Mouse (Mus musculus): ENCODE data around the gene Clhc1. TPM values are rescaled to one million over a fixed set of nuclear protein-coding genes. Genes with fewer than 3 reads are reported as not detected.
"Not testable (repeated sequence)": the region's sequence is repeated elsewhere in the genome, so short reads cannot be mapped to it uniquely, and the experiment has no call there.

Clhc1 gene
- not detected for total RNA-seq (2021)
- long read RNA-seq, experiment 1 = 0 reads
- long read RNA-seq, experiment 2 = 0 reads

DNA sequence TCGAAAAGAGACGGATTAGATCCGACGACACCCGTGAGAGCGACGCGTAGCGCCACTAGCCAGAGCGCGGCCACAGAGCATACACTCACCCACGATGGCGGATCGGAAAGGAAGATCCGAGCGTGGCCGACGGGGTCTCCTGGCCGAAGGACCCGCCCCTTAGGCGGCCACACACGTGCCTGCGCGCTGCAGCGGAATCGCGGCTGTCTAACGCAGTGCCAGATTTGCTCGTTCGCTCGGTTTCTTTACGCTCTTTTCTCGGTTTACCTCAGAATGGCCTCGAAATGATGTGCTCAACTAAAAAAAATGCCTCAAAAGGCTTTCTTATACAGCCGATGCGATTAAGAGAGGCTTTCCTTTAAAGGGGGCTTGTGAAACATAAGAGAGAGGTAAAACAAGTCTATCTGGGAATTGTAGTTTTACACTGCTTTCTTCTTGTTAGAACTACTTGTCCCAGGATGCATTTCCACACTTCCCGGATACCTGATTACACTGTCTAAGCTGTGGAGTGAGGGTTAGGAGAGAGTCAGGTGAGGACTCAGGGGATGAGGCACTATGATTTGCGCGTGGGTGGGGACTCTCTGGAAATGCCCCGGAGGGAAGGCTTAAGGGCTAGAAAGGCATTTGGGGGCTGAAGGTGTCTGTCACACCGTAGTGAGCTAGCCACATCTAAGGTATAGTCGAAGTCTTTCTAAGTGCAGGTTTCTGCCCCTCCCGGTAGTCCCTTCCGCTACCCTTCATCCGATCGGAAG lies at the start of gene Clhc1, which contains the start of gene Rps27a:
Gene Clhc1, plus strand, starts transcription at position 199 of the 752 bp plus-strand sequence.
Gene Rps27a, minus strand, starts transcription at position 358 of the 752 bp plus-strand sequence.
- DNase-seq (ENCODE audit: low spot score) = peak; percentile 94

DNA sequence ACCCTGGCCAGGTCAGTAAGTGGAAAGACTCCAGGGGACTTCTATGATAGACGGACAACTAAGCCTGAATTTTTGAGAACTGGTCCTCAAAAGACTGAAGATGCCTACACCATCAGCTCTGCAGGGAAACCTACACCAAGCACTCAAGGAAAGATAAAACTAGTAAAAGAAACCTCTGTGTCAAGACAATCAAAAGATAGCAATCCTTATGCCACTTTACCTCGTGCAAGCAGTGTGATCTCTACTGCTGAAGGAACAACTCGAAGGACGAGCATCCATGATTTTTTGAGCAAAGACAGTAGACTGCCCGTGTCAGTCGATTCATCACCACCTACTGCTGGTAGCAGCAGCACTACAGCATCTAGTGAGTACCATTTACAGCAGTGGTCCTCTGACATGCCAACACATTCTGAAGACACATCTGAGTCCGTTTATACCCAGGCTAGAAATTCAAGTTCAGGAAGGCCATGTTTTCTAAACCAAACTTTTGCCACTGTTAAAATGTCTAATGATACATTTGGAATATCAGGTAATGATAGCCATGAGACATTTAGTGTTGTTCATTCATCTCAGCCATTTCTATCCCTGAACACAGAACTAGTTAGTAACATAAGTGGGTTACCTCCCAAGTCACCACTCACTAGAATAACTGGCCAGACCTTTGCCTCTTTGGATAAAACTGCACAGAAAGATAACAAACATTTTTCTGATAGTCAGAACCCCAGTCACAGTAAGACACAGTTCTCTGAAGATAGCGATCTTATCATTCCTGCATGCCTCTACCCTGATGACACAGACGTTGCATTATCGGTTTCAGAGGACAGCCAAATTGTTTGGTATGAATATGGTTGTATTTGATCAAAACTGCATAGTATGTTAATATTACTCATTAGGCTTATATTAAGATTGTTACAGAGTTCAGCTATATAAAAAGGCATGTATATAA lies 43.5 kb upstream of the Clhc1 start:
- no peak for DNase-seq (ENCODE audit: low spot score)

GRCm38 (mm10) chr11:29504899-29505625 lies 42.7 kb upstream of the Clhc1 start:
- DNase-seq (ENCODE audit: low spot score) = no peak

GRCm38 (mm10) chr11:29509421-29509820 lies 38.3 kb upstream of the Clhc1 start:
- no peak for DNase-seq (ENCODE audit: low spot score)

GRCm38 (mm10) chr11:29512818-29513535 lies 34.8 kb upstream of the Clhc1 start:
- no peak for DNase-seq (ENCODE audit: low spot score)

DNA sequence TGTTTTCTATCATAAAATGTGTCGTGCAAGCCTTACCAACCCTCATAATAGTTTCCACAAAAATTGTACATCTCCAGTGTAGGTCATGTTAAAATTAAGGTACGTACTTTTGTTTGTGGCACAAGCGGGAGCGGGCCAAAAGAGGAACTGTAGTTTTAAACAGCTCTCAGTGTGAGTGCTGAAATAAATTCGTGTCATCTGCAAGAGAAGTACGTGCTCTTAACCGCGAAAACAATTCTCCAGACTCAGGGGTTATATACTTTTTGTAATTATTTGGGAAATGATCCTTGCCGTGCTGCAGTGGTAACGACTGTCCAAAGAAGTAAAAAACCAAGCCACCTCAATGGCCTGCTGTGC lies 33.4 kb upstream of the Clhc1 start:
- DNase-seq (ENCODE audit: low spot score) = no peak

GRCm38 (mm10) chr11:29514682-29515412 lies 32.9 kb upstream of the Clhc1 start, which contains the start of gene Prorsd1:
Prorsd1 (minus strand) TSS chr11:29515033.
- DNase-seq (ENCODE audit: low spot score) = peak; percentile 91

- peak; percentile 66 for DNase-seq (ENCODE audit: low spot score)
Observed at GRCm38 (mm10) chr11:29525988-29526794, 21.6 kb upstream of the Clhc1 start, which contains the start of gene Mtif2. Mtif2 (plus strand) TSS chr11:29526408.

- no peak for DNase-seq (ENCODE audit: low spot score)
Observed at GRCm38 (mm10) chr11:29538201-29538600, 9.5 kb upstream of the Clhc1 start.

DNA sequence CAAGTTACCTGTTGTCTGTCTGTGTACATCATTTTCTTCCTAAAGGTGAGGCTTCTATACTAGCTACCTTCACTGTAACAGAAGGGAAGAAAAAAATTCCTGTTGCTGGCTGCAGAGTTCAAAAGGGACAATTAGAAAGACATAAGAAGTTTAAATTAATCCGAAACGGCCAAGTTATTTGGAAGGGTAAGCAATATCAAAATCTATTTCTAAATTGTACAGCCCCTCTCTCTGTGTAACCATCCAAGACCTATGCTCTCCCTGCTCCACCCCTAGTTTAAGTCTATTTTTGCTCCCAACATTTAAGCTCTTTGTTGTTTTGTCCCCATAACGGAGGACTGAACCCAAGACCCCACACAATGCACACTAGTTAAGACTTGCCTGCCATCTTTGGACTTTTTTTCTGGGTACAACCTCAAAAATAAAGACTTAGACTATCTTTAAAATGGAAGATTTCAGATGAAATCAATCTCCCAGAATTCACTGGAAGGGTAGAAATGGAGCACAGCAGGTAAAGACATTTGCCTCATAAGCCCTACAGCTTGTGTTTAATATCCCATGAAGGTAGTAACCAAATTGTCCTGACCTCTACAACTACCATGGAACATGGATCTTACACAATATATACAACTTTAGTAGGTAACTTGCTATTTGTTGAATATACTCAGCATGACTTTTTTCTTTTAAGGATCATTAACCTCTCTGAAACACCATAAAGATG lies 3.4 kb upstream of the Clhc1 start:
- no peak for DNase-seq (ENCODE audit: low spot score)

GRCm38 (mm10) chr11:29545150-29545752 lies 2.5 kb upstream of the Clhc1 start:
- DNase-seq (ENCODE audit: low spot score) = not testable (repeated sequence)

DNA sequence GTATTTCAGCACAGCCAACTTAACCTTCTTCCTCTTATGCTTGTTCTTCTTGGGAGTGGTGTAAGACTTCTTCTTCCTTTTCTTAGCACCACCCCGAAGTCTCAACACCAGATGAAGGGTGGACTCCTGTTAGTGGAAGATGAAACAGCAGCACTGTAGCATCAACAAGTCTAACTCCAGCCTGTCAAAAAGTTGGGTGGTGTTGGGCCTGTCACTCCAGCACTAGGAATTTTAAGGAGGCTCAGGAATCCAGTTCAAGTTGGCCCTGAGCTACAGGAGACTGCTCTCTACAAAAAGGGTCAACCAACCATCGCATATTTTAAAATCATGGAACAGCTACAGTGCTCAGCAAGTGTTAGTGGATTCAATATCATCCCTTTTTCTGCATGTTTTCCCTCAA lies 1.5 kb upstream of the Clhc1 start:
- DNase-seq (ENCODE audit: low spot score) = not testable (repeated sequence)

GRCm38 (mm10) chr11:29546762-29547161 lies 988 bp upstream of the Clhc1 start:
- no peak for DNase-seq (ENCODE audit: low spot score)

DNA sequence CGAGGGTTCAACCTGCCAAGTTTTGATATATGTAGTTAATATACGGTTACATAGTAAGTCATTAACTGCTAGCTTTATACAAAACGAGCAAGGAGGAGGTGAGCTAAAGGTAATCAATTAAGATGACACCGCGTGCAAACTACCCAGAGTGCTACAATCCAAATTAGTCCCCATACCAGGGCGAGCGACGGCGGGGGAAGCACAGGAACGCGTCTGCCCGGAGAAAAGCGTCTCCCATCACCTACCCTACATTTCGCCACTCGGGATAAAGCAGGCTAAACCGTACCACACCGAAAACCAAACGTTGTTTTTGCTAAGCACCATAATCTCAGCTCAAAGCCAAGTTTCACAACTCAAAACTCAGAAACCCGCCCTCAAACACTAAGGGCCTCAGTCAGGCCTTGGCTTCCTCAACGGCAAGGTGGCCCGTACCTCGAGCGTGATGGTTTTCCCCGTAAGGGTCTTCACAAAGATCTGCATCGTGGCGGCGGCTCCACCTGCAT lies 450 bp upstream of the Clhc1 start:
- DNase-seq (ENCODE audit: low spot score) = no peak

DNA sequence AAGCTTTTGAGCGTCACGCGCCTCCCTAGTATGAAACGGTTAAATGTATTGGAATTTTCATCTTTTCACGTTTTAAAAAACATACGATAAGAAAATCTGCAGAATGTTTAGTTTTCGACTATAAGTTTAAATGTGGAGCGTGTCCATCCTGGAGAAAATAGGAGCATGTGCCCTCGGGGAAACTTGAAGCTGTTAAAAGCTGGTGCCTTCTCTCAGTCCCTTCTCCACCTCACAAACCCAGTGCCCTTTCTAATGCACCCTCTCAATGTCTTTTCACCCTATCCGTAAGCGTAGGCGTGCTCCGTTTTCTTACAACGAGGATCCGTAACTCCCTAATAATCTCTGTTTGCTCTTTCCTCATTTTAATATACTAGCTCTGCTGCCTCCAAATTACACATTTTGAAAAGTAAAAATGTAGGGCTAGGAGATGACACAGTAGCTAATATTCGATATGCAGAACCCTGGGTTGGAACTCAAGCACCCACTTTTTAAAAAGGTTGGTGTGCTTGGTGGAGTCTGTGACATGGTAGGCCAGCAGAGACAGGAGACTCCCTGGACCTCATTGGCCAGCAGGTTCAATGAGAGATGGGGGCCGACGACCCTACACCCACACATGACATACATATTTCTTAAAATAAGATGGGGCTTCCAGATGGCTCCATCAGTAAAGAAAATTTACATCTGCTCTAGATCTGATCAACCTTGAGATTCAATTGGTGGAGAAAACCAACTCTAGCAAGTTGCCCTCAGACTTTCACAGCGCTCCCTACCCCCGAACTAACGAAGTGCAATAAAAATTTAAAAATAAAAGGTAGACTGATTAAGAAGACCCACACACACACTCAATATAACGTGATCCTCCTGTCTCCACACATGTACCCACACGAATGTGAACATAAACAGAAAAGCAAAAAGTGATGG lies 1.0 kb downstream of the Clhc1 start:
- no peak for DNase-seq (ENCODE audit: low spot score)

DNA sequence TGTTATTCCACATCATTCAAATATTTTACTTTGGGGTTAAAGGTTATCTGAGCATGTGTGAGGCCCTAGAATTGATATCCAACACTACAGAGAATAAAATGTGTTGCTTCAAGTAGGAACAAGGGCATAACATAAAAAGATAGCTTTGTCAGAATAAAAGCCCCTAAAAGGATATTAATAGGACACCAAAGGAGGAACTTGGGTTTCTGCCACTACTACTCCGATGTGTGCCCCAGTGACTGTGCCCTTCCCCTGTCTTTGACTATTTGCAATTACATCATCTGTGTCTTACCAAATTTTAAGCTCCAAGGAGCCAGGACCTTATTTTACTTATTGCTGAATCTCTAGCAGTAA lies 1.7 kb downstream of the Clhc1 start:
- no peak for DNase-seq (ENCODE audit: low spot score)

DNA sequence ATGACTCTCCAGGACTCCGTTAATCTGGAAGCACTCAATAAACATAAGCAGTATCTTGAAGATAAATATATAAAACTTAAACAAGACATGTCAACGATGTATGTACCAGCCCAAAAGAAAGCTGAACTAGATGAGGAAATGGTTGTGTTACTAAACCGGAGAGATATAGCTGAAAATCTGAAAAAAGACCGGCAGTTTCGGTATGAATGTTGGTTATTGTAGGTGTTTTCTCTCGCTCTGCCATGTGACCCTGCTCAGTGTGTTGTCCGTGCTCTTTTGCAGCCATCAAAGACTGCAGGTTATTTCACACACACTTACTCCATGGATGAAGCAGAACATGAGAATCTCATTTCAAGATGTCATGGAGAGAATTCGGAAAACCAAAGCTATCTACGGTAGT lies 12.7 kb downstream of the Clhc1 start:
- DNase-seq (ENCODE audit: low spot score) = no peak

Measured in gastrocnemius, adult 18-20 months (tissue).